Comparison of ENCODE assay signal across 23 mouse cellular contexts in genomic region chr1:66922929-66923444, GRCm38 (mm10). TPM values are rescaled to one million over a fixed set of nuclear protein-coding genes. Genes with fewer than 3 reads are reported as not detected.
"Had no signal": no experiment of that assay in that cellular context is flagged by ENCODE, and none has a peak within 500 bp of the region (broad histone marks: within the 10 kb centered on the region; RNA-seq: fewer than 3 reads in every experiment).

No protein-coding gene starts in this region.

- H3K27me3 ChIP-seq: liver, embryonic 12.5 days; liver, embryonic 15.5 days; lung, embryonic 15.5 days; neural tube, embryonic 12.5 days; neural tube, embryonic 15.5 days had no signal

- H3K4me3 ChIP-seq: left cerebral cortex, adult 2 months; liver, embryonic 12.5 days; liver, embryonic 15.5 days; lung, embryonic 15.5 days; neural tube, embryonic 12.5 days; neural tube, embryonic 15.5 days had no signal

- H3K9ac ChIP-seq: liver, embryonic 12.5 days; liver, embryonic 15.5 days; lung, embryonic 15.5 days; neural tube, embryonic 12.5 days; neural tube, embryonic 15.5 days had no signal

- H3K9me3 ChIP-seq: liver, embryonic 12.5 days; liver, embryonic 15.5 days; lung, embryonic 15.5 days; neural tube, embryonic 12.5 days; neural tube, embryonic 15.5 days had no signal

- DNase-seq: kidney, adult 18-20 months; kidney, postnatal 25 days; layer of hippocampus, postnatal 36 days; lung, adult 18-20 months; lung, postnatal 10 days; lung, postnatal 4 days; midbrain, embryonic 14.5 days; retina, postnatal 1 day; right cerebral cortex, postnatal 25 days; thymus, adult 18-20 months; thymus, postnatal 36 days had no signal

- ATAC-seq: inflammation-experienced regulatory T-cells, adult 6 months; liver, embryonic 12.5 days had no signal

- H3K36me3 ChIP-seq: liver, embryonic 12.5 days; liver, embryonic 15.5 days; lung, embryonic 15.5 days; neural tube, embryonic 12.5 days; neural tube, embryonic 15.5 days had no signal

- H3K4me2 ChIP-seq: liver, embryonic 12.5 days; liver, embryonic 15.5 days; lung, embryonic 15.5 days; midbrain, embryonic 11.5 days; neural tube, embryonic 12.5 days; neural tube, embryonic 15.5 days had no signal

- H3K27ac ChIP-seq: kidney, postnatal 0 days; left cerebral cortex, adult 2 months; liver, embryonic 12.5 days; liver, embryonic 15.5 days; lung, embryonic 15.5 days; neural tube, embryonic 12.5 days; neural tube, embryonic 15.5 days had no signal

- H3K4me1 ChIP-seq: liver, embryonic 12.5 days; liver, embryonic 15.5 days; lung, embryonic 15.5 days; neural tube, embryonic 12.5 days; neural tube, embryonic 15.5 days had no signal

RNA-seq across cellular contexts. Expression of gene Myl1, which starts 22.2 kb away (rescaled TPM):
- total RNA-seq: megakaryocyte progenitor cell, adult 5-6 weeks had no signal
- polyA plus RNA-seq: inflammation-experienced regulatory T-cells, adult 6 months; small intestine, adult 2 months; spleen, adult 2 months had no signal
